Mouse (Mus musculus) frontal cortex, postnatal 25 days (tissue): ENCODE measurements around the gene Gm45713.
"Not testable (repeated sequence)": the region's sequence is repeated elsewhere in the genome, so short reads cannot be mapped to it uniquely, and the experiment has no call there.

ENCODE experiments used
- DNase-seq, 2 experiments: peaks; one replicate each; pipeline ENCODE4 v3.0.0; 2022; ENCODE audit warnings: low spot score in 2 of 2

Gm45713 gene

DNA sequence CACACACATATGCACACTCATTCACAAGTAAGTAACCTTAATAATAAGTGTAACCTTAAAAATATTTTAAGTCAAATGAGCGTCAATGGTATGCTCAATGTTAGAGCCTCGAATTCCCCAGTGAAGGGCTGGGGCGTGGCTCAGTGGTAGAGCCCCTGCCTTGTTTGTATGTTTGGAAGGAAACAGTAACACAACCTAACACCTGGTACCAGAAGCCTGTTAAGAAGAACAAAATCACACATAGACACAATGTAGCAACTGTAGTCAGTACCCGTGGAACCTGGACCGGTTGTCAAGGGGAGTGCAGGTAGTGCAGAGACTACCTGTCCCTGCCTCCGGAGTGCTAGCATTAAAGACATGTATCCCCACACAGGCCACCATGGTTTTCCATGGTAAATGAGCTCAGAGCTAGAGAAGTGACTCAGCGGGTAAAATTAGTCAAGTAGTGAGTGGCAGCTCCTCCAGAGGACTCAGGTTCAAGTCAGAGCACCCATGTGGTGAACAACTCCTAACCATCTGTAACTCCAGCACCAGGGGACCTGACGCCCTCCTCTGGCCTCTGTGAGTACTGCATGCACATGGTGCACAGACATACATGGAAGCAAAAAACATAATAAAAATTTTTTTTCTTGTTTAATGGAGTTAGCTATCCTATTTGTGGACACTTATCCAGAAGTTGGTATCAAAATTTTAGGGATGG, 37.3 kb downstream of the Gm45713 start:
- no peak for DNase-seq

DNA sequence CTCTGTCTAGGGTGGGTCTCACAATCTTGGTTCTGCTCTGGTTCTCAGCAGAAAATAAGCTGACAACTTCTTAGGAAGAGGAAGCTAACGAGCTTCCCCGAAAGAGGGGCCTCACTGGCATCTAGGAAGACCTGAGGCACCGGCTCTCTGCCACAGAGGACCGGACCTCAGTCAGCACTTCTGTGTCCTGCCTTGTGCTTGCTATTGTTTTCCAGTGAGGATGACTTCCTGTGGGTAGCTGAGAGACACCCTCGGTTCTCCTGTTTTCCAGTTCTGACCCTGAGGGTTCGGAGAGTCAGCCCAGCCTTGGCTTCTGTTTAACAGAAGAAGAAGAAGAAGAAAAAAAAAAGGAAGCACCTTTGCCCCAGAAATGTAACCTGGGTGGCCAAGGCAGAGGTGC, 38.6 kb downstream of the Gm45713 start:
- no peak for DNase-seq

DNA sequence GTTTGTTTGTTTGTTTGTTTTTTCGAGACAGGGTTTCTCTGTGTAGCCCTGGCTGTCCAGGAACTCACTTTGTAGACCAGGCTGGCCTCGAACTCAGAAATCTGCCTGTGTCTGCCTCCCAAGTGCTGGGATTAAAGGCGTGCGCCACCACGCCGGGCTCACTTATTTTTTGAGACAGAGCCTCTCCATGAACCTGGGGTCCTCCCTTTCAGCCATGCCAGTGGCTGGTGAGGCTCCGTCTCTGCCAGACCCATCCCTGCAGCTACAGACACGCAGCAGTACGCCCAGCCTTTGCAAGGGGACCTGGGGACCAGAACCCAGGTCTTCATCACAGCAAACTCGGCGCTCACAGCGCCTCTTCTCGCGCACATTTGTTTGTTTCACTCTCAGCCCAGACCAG, 40.1 kb downstream of the Gm45713 start:
- DNase-seq = not testable (repeated sequence)

DNA sequence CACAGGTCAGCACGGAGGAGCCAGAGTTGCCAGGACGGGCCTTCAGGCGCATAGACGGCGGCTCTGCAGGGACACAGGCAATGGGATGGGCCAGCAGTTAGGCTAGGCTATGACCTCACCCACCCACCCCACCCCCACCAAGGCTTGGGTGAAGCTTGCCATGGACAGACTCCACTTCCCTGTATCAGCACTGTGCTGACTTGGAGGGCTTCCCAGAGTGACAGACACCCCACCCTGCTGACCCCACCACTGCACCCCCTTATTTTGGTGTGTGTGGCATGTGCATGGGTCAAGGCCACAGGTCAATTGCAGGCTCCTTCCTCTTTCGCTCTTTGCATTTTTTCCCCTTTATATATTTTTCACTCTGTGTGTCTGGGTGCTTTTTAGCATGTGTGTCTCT, 40.7 kb downstream of the Gm45713 start:
- DNase-seq = no peak

DNA sequence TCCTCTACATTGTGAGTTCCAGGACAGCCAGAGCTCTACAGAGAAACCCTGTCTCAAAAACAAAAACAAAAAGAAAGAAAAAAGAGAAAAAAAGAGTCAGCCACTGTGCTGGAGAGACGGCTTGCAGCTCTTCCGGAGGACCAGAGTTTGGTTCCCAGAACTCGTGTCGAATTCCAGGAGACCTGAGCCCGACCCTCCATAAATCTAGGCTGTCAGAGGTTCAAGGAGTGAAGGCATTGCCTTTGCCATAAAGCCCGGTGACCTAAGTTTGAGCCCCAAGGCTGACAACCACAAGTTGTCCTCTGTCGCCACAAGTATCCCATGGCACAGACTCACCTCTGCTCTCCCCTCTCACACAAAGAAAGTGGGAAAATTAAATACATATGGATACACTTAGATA, 41.9 kb downstream of the Gm45713 start:
- no peak for DNase-seq

DNA sequence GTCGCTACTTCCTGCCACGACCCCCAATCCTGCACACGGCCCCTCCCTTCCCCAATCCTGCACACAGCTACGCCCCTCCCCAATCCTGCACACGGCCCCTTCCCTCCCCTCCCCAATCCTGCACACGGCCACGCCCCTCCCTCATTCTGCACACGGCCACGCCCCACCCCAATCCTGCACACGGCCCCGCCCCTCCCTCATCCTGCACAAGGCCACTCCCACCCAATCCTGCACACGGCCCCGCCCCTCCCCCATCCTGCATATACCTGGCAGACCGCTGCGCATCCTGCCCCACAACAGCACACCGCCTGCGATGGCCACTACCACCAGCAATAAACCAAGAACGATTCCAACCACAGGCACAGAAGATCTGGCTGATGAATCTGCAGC, 42.5 kb downstream of the Gm45713 start:
- DNase-seq = no peak

DNA sequence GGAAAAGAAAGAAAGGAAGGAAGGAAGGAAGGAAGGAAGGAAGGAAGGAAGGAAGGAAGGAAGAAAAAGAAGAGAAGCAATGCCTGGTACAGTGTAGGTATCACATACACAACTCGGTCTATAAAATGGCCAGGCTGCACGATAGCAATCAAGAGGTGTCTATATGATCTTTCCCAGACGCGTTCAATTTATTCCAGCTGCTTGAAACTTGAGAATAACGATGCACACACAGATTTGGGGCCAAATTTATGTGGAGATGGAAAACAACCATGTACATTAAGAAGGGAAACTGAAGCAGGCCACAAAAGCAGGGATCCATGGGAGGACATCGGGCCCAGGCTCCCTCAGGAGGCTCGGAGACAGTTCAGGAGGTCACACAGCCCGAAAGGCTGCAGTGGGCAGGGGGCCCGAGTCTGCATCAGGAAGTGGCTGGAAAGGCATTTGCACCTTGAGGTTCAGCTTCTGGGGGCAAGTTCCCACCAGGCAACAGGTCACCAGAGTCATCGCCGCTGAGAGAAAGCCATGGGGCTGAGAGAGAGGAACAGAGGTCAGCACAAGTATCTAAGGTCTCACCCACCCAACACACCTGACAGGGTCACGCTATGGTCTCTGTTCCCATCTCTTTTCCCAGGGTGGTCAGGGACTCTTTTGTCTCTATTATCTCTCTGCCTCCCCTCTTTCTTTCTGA, 43.1 kb downstream of the Gm45713 start:
- DNase-seq = no peak

DNA sequence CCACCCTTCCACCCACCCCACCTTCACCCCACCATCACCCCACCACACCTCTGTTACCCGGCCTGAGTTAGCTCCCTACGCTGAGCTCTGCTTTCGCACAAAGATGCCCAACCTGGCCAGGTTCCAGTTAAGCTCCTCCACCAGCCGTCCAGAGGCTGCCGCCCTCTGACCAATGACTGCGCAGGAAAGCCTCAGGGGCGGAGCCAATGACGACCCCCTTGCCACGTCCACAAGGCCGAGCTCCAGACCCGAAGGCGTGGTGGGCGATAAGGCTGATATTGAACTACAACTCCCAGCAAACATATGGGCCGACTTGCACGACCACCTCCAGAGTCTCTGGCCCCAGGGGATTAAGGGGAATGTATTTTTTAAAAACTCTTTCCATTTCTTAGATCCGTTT, 44.0 kb downstream of the Gm45713 start, which contains the start of gene Rcn3:
Rcn3 (minus strand) TSS at position 174 of the 400 bp plus-strand sequence.
- no peak for DNase-seq

DNA sequence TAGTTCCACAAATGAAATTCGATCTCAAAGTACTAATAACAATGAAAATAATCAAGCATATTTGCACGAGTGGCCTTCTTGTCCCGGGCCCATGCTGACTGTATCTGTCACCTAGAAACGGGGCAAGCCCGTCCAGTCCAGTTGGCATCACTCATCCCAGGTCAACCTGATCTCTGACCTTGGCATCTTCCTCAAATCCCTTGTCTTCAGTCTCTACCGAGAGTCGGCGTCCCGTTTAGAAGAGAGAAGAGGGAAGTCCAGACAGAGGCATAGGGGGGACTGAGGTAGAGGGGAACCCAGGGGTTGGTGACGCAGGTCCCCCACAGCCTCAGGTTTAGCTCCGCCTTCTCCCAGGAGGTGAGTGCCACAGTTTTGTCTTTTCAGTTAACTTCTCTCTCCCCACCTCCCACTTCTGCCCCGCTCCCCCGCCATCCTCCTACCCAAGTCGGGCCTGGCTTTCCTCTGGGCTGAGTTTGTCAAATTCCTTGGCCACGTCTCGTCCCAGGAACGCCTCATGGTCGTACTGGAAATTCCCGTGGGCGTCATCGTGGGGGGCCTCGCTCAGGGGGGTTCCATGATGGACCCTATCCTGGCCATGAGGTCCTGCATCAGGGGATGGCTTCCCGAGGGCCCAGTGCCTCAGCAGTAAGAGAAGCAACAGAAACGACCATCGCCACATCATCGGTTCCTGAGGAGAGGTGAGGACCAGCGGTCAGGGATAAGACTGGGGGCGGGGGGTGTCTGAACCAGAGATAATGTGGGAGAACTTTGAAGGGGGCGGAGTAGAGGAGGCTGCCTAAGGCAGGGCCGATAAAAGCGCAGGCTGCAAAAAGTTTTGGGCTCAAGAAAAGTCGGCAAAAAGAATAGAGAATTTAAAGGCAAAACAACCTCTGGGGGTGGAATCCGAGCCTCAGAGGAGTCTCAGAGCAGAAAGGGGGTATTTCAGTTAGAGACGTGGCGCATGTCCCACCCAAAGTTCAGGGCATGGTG, 44.7 kb downstream of the Gm45713 start:
- DNase-seq = no peak

DNA sequence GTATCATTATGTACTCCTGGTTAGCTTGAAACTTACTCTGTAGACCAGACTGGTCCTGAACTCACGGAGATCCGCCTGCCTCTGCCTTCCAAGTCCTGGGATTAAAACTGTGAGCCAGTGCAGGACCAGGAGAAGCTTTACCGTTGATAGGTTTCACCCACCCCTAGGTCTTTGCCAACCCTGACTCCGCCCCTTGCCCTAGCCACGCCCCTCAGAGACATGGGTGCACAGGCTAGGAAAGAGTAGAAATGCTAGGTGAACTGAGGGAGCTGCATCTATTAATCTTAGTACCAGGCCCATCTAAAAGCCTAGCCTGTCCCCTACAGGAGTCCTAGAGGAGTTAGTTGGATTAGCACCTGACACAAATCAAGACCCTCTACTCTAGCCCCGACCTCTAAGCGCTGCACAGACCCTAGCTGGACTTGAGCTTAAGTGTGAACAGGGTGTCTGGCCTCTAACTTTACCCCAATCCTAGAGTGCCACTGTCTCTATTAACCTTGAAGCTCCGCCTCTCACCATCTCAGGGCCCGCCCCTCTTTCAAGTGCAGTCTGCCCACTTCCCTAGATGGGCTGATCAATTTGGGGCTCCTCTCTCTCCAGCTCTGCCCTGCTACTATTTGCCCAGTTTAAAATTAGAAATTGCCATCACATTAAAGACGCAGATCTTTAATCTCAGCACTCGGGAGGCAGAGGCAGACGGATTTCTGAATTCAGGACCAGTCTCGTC, 45.6 kb downstream of the Gm45713 start:
- no peak for DNase-seq

DNA sequence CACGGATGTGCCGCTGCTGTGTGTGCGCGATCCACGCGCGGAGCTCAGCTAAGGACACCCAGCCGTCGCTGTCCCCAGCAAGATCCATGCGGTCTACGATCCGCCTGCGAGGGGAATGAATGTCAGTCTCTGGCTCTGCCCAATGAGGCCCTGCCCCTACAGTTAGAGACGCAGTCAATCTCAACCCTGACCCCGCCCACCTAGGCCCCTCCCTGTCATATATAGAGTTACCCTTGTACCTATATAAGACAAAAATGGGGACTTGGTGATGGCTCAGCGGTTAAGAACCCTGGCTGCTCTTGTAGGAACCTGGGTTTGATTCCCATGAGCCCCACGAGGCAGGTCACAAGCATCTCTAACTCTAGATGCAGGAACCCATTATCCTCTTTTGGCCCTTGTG, 47.4 kb downstream of the Gm45713 start:
- no peak for DNase-seq

DNA sequence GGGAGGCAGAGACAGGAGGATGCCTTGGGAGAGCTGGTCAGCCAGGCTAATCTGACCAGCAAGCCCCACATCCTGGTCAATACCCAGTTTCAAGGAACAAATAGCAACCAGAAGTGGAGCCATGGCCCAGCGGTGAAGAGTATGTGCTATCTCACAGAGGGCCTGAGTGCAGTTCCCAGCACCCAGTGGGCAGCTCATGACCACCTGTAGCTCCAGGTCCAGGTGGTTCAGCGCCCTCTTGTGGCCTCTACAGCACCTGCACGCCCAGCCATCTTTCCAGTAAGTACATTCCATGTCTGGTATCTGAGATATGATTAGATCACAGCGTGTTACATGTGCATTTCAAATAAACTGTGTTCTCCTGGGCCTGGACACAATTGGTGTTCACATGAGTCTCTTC, 49.9 kb downstream of the Gm45713 start:
- no peak for DNase-seq

DNA sequence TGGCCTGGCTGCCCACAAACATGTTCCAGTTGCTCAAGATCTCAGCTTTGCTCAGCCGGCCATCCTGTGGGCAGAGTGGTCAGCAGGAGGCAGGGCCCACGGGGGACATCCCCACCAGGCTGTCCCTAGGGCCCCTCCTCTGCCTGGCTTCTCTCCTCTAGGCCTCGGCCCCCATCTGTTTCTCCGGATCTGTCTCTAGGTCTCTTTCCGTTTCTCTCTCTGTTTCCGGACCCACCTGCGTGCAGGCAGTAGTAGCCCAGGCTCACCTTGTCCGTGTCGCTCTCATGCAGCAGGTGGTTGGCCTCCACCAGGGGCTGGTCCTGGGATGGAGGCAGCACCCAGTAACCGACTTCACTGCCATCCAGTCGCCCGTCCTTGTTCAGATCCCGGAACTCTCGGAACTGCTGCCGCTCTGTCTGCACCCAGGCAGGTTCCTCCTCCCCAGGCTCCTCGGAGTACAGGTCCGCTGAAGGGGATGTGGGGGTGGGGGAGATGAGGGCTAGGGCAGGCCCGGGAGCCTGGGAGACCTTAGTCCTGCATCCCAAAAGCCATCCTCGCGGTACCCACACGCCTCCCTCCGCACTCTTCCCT, 52.6 kb downstream of the Gm45713 start:
- DNase-seq = no peak

DNA sequence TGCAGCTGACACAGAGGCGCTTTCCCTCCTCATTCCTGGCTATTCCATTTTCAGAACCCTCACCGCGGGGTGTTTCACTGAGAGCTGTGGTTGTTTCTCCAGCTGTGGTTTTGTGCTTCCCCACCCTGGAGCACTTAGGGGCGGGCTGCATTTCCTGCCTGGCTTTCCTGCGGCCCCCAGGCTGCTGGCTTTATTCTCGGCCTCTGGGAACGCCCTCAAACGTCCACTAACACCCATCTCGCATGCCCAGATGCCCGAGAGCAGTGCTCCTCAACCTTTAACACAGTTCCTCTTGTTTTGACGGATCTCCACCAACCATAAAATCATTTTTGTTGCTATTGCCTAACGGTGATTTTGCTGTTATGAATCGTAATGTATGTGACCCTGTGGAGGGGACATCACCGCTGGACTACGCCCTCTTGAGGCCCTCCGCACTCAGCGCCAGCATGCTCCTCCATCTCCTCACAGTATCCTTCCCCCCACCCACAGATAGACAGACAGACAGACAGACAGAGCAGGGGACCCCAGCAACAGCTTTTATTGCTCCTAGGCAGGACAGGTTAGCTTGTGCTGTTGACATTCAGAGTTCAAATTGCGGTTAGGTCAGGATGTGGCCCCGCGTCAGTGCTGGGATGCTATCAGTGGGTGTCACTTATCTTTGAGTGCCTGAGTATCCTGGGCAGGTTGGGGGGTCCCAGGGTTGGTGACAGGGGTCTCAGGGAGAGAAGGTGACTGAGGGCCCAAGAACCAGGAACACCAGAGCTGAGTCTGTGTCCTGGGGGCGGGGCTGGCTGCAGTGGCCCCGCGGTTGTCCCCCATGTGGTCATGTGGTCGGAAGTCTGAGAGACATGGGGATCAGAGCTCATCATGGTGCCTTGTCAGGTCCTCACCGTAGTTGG, 53.4 kb downstream of the Gm45713 start:
- DNase-seq = no peak

DNA sequence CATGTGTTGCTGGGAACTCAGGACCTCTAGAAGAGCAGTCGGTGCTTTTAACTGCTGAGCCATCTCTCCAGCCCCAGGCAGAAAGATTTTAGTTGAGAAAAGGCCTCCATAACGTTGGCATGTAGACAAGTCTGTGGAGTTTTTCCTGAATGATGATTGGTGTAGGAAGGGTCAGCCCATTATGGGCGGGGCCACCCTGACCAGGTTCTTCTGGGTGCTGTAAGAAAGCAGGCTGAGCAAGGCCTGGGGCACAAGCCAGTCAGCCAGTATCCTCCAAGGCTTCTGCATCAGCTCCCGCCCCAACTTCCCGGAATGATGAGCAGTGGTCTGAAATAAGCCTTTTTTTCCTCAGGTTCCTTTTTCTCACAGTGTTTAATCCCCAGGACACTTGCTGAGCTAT, 55.0 kb downstream of the Gm45713 start:
- no peak for DNase-seq

DNA sequence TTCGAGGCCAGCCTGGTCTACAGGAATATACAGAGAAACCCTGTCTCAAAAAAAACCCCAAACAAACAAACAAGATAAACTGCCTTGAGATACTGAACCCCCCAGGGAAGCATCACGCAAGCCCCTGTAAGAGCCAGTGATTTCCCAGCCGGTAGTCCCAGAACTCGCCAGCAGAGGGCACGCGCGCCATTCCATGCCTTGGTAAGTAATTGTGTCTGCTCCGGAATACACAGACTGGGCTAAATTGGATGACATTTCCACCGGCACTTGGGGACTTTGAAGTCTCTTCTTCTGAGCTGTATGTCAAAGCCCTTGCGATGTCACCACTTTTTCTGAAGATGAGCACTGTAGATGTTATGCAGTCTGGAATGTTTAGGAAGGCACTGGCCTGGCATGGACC, 56.2 kb downstream of the Gm45713 start:
- DNase-seq = peak; percentile 92 to 95

DNA sequence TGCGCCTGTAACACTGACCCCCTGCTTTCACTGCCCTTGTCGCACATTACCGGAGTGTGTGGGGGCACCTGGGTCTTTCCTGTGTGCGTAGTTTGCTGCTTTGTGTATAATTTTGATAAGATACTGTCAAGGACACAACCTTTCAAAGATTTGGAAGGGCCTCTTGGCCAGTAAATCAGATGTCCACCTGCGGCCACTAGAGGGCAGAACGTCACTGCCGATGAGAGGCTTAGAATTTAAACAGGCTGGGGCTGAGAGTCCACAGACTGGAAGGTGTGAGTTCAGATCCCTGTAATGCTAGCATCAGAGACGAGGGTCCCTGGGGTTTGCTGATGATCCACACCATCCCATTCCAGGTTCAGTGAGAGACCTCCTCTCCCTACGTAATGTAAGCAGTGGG, 57.5 kb downstream of the Gm45713 start:
- DNase-seq = peak in 1 of 2 experiments; percentile 55

DNA sequence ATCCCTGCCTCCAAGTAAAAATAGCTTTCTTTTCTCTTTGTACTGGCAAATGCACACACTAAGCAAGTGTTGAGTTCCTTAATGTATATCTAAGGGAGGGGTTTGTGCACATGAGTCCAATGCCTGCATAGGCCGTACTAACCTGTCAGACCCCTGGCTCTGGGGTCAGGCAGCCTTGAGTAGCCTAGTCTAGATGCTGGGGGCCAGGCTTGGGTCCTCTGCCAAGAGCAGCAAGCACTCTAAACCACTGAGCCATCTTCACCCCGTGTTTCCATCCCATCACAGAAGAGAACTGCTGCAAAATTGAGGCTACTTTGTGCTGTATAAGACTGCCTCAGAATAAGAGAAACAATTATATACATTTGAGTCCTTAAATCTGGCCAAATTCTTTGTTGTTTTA, 58.2 kb downstream of the Gm45713 start:
- DNase-seq = no peak

DNA sequence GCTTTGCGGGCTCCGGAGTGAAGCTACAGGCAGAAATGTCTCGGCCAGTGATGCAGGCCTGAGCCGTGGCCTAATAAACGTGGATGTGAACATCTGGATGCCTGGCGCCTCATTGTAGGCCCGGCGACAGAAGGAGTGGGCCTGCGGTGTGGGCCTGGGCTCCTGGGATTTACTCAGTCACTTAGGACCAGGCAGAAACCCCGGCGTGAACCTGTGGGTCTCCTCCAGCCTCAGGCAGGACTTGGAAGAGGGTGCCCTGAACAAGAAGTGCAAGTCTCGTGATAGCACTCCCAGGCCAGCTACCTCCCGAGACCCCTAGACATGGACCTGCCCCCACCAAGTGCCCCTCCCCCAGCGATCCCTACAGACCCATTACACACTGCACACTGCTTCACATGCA, 58.7 kb downstream of the Gm45713 start:
- DNase-seq = no peak

DNA sequence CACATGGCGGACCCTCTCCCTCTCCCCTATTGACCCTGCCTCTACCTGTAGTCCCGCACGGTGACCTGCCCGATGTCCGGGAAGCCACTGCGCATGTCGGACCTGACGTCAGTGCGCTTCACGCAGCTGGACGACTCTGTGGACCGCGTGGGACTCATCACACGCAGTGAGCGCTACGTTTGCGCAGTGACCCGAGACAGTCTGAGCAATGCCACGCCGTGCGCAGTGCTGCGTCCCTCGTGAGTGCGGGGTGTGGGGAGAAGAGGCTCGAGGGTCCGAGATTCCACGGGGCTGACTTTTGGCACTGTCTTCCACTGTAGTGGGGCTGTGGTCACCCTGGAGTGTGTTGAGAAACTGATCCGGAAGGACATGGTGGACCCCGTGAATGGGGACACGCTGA, 59.5 kb downstream of the Gm45713 start:
- no peak for DNase-seq
